Mouse (Mus musculus): Measurements from ENCODE around the gene Agtrap.

Agtrap gene

GRCm38 (mm10) chr4:148075259-148075658 is 12.6 kb downstream of the Agtrap start:
- peak; percentile 83 for DNase-seq (ENCODE audit: low read depth)

GRCm38 (mm10) chr4:148074521-148075189 is 13.2 kb downstream of the Agtrap start:
- peak; percentile 69 for DNase-seq (ENCODE audit: low read depth)

GRCm38 (mm10) chr4:148071508-148071907 is 16.3 kb downstream of the Agtrap start:
- DNase-seq (ENCODE audit: low read depth) = no peak

GRCm38 (mm10) chr4:148069602-148070218 is 18.1 kb downstream of the Agtrap start:
- no peak for DNase-seq (ENCODE audit: low read depth)

GRCm38 (mm10) chr4:148067346-148067745 is 20.5 kb downstream of the Agtrap start:
- DNase-seq (ENCODE audit: low read depth) = no peak

- DNase-seq (ENCODE audit: low read depth) = no peak
Measured at GRCm38 (mm10) chr4:148066401-148066744, 21.5 kb downstream of the Agtrap start.

- no peak for DNase-seq (ENCODE audit: low read depth)
Measured at GRCm38 (mm10) chr4:148065702-148066400, 22.0 kb downstream of the Agtrap start.

GRCm38 (mm10) chr4:148061086-148061480 is 26.7 kb downstream of the Agtrap start:
- no peak for DNase-seq (ENCODE audit: low read depth)

GRCm38 (mm10) chr4:148060120-148061085 is 27.4 kb downstream of the Agtrap start:
- DNase-seq (ENCODE audit: low read depth) = no peak

GRCm38 (mm10) chr4:148058993-148059392 is 28.8 kb downstream of the Agtrap start:
- DNase-seq (ENCODE audit: low read depth) = no peak

- DNase-seq (ENCODE audit: low read depth) = no peak
Measured at GRCm38 (mm10) chr4:148058218-148058819, 29.5 kb downstream of the Agtrap start.

- DNase-seq (ENCODE audit: low read depth) = no peak
Measured at GRCm38 (mm10) chr4:148057661-148058209, 30.1 kb downstream of the Agtrap start.

GRCm38 (mm10) chr4:148056801-148057200 is 31.0 kb downstream of the Agtrap start:
- DNase-seq (ENCODE audit: low read depth) = no peak

- DNase-seq (ENCODE audit: low read depth) = no peak
Measured at GRCm38 (mm10) chr4:148056246-148056645, 31.6 kb downstream of the Agtrap start.

GRCm38 (mm10) chr4:148054961-148055695 is 32.7 kb downstream of the Agtrap start:
- no peak for DNase-seq (ENCODE audit: low read depth)

- no peak for DNase-seq (ENCODE audit: low read depth)
Measured at GRCm38 (mm10) chr4:148053417-148053920, 34.4 kb downstream of the Agtrap start.

- DNase-seq (ENCODE audit: low read depth) = no peak
Measured at GRCm38 (mm10) chr4:148052976-148053375, 34.9 kb downstream of the Agtrap start.

- no peak for DNase-seq (ENCODE audit: low read depth)
Measured at GRCm38 (mm10) chr4:148051886-148052285, 35.9 kb downstream of the Agtrap start.

- DNase-seq (ENCODE audit: low read depth) = no peak
Measured at GRCm38 (mm10) chr4:148051046-148051776, 36.6 kb downstream of the Agtrap start.

All from naive thymus-derived CD4-positive, alpha-beta T cell, adult 2 months (primary cell).